16 mouse cellular contexts compared by ENCODE assay signal in genomic region chr12:117946823-117947704, GRCm38 (mm10).
DNase-seq lines count a peak whose midpoint lies in the region; ATAC-seq and TF ChIP-seq lines count a peak whose summit lies in the region.
"Had no signal": no experiment of that assay in that cellular context is flagged by ENCODE, and none has a peak within 500 bp of the region (broad histone marks: within the 10 kb centered on the region; RNA-seq: fewer than 3 reads in every experiment).

No protein-coding gene starts in this region.

- no peak for TF ChIP-seq CTCF in liver, adult 2 months (IDR thresholded peaks at IDR 0.05; ENCODE audit: low read depth, low read length)
- TF ChIP-seq CTCF in thymus, adult 2 months (IDR thresholded peaks at IDR 0.05; ENCODE audit: borderline replicate concordance, control insufficient read depth, extremely low read depth, insufficient read depth, low read length, poor library complexity) = no peak

- peak; percentile 71; the same call in 1 of the 2 replicates for ATAC-seq in heart, embryonic 14.5 days (ENCODE audit: insufficient number of reproducible peaks, insufficient read depth, low FRiP score, low read depth)
- ATAC-seq in megakaryocyte progenitor cell, adult 5-6 weeks (replicated peaks; ENCODE audit: poor library complexity) = peak; percentile 87

- no peak for DNase-seq in heart, postnatal 25 days (ENCODE audit: low spot score)
- peak; percentile 28 for DNase-seq in c-Kit-positive CD71-positive TER-119-negative erythroid progenitor cells, embryonic 14.5 days (ENCODE audit: low read depth)
- peak; percentile 2 for DNase-seq in liver, adult 2 months (ENCODE audit: extremely low read depth, low read depth, low spot score)
- DNase-seq in thymus, adult 2 months = no peak
- no peak for DNase-seq in lung, postnatal 14 days
- DNase-seq in urinary bladder, postnatal 36 days (ENCODE audit: low spot score in 2 of 2) = no peak
- DNase-seq: cerebellum, postnatal 10 days; lung, adult 2 months; thymus, adult 18-20 months had no signal

- peak overlapping the region; percentile 18 to 44; a peak in 1 of 4 replicates for H3K27ac ChIP-seq in heart, embryonic 14.5 days (replicated peaks in 1 of 2; ENCODE audit: control insufficient read depth in 1 of 2, insufficient read depth in 1 of 2, low read depth in 2 of 2, low read length in 2 of 2)
- no peak overlapping the region for H3K27ac ChIP-seq in liver, adult 2 months (replicated peaks; ENCODE audit: insufficient read depth, low read depth, low read length)
- no peak overlapping the region for H3K27ac ChIP-seq in thymus, adult 2 months (ENCODE audit: control insufficient read depth, insufficient read depth, low read length)
- H3K27ac ChIP-seq: embryonic facial prominence, embryonic 13.5 days; forebrain, embryonic 10.5 days; hindbrain, embryonic 14.5 days; kidney, embryonic 15.5 days had no signal

- no peaks in the 10 kb centered on the region for H3K79me2 ChIP-seq in liver, adult 2 months (ENCODE audit: control insufficient read depth, insufficient read depth, low read length)

- TF ChIP-seq POLR2A in liver, adult 2 months (IDR thresholded peaks at IDR 0.05; ENCODE audit: extremely low read depth, insufficient read depth, low read length) = no peak
- no peak for TF ChIP-seq POLR2A in thymus, adult 2 months (IDR thresholded peaks at IDR 0.05; ENCODE audit: control insufficient read depth, extremely low read depth, insufficient read depth, low read length, poor library complexity)

- H3K4me1 ChIP-seq in heart, embryonic 14.5 days (ENCODE audit: control insufficient read depth in 2 of 2, insufficient read depth in 2 of 2, low read length in 2 of 2) = peaks cover 3 to 6% of the 10 kb centered on the region in 2 experiments; a peak in 3 of 4 replicates
- no peaks in the 10 kb centered on the region for H3K4me1 ChIP-seq in liver, adult 2 months (ENCODE audit: control insufficient read depth, insufficient read depth, low read length)
- 0 out of 2 replicates have a peak, but pooled peaks cover under 1% of the 10 kb centered on the region for H3K4me1 ChIP-seq in thymus, adult 2 months (replicated peaks; ENCODE audit: control insufficient read depth, insufficient read depth, low read length)
- H3K4me1 ChIP-seq: embryonic facial prominence, embryonic 13.5 days; kidney, embryonic 15.5 days had no signal

- no peaks in the 10 kb centered on the region for H3K27me3 ChIP-seq in heart, embryonic 14.5 days (ENCODE audit: control insufficient read depth, insufficient read depth, low read length)
- H3K27me3 ChIP-seq in liver, adult 2 months (ENCODE audit: control insufficient read depth, insufficient read depth, low read length) = no peaks in the 10 kb centered on the region
- H3K27me3 ChIP-seq in thymus, adult 2 months (ENCODE audit: control insufficient read depth, insufficient read depth, low read length) = no peaks in the 10 kb centered on the region
- H3K27me3 ChIP-seq: embryonic facial prominence, embryonic 13.5 days; kidney, embryonic 15.5 days had no signal

- 24% methylated on average over 5 of the region's 5 CpGs for WGBS in heart, embryonic 14.5 days
- WGBS in liver, adult 2 months = 45% methylated on average over 5 of the region's 5 CpGs
- 34% methylated on average over 5 of the region's 5 CpGs for WGBS in thymus, adult 2 months

- H3K9me3 ChIP-seq in heart, embryonic 14.5 days (ENCODE audit: control insufficient read depth, low read length) = no peaks in the 10 kb centered on the region
- H3K9me3 ChIP-seq: embryonic facial prominence, embryonic 13.5 days; forebrain, embryonic 10.5 days; kidney, embryonic 15.5 days had no signal

- H3K4me2 ChIP-seq in heart, embryonic 14.5 days (ENCODE audit: low read length) = no peak overlapping the region
- H3K4me2 ChIP-seq: embryonic facial prominence, embryonic 13.5 days; hindbrain, embryonic 14.5 days; kidney, embryonic 15.5 days; midbrain, embryonic 11.5 days had no signal

- intact Hi-C loops in heart, postnatal 25 days (cut with DNase I) = no loop called here

- no peak overlapping the region for H3K9ac ChIP-seq in heart, embryonic 14.5 days (ENCODE audit: low read length)
- no peak overlapping the region for H3K9ac ChIP-seq in liver, adult 2 months (ENCODE audit: low read depth, low read length)
- H3K9ac ChIP-seq: embryonic facial prominence, embryonic 13.5 days; hindbrain, embryonic 14.5 days; kidney, embryonic 15.5 days had no signal

- H3K36me3 ChIP-seq in heart, embryonic 14.5 days (ENCODE audit: control insufficient read depth, insufficient read depth, low read length) = no peaks in the 10 kb centered on the region
- H3K36me3 ChIP-seq in liver, adult 2 months (ENCODE audit: control insufficient read depth, insufficient read depth, low read length) = no peaks in the 10 kb centered on the region
- H3K36me3 ChIP-seq in thymus, adult 2 months (ENCODE audit: control insufficient read depth, insufficient read depth, low read length) = no peaks in the 10 kb centered on the region
- H3K36me3 ChIP-seq: embryonic facial prominence, embryonic 13.5 days; forebrain, embryonic 10.5 days; kidney, embryonic 15.5 days had no signal

- no peak overlapping the region for H3K4me3 ChIP-seq in heart, embryonic 14.5 days (ENCODE audit: control insufficient read depth in 1 of 2, insufficient read depth in 1 of 2, low read depth in 1 of 2, low read length in 2 of 2)
- no peak overlapping the region for H3K4me3 ChIP-seq in liver, adult 2 months (ENCODE audit: insufficient read depth, low read depth, low read length)
- H3K4me3 ChIP-seq in thymus, adult 2 months (ENCODE audit: control insufficient read depth, insufficient read depth, low read length) = no peak overlapping the region
- H3K4me3 ChIP-seq: embryonic facial prominence, embryonic 13.5 days; forebrain, embryonic 10.5 days; kidney, embryonic 15.5 days had no signal

Comparison
In these comparisons a context has a peak if more than half of its experiments do, and no peak if none do; other contexts are left out.
1. H3K27ac ChIP-seq: peak in heart, embryonic 14.5 days (2 of 2); none in liver, adult 2 months (single experiment) and thymus, adult 2 months (single experiment).
2. DNase-seq: peak in c-Kit-positive CD71-positive TER-119-negative erythroid progenitor cells, embryonic 14.5 days (single experiment) and liver, adult 2 months (single experiment); none in heart, postnatal 25 days (single experiment), thymus, adult 2 months (single experiment), lung, postnatal 14 days (single experiment) and urinary bladder, postnatal 36 days (0 of 2).